Mouse (Mus musculus): ENCODE data around the gene Aldh1l1. TPM values are rescaled to one million over a fixed set of nuclear protein-coding genes. Genes with fewer than 3 reads are reported as not detected.

The Aldh1l1 gene
- total and polyA plus RNA-seq, 2 experiments from 2014 or later, result 83.8 to 125 TPM

DNA sequence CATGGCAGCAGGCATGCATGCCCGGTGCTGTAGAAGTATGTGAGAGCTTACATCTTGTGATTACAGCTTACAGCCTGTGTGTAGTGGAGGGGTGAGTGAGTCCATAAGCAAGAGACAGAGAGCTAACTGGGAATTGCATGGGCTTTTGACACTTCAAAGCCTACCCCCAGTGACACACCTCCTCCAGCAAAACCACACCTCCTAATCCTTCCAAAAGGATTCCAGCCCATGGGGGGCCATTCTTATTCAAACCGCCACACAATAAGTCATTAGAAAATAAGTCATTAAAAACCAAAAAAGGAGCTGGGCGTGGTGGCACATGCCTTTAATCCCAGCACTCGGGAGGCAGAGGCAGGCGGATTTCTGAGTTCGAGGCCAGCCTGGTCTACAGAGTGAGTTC lies 162.2 kb downstream of the Aldh1l1 start:
- no peaks in the 10 kb centered on the region for H3K36me3 ChIP-seq (ENCODE audit: insufficient read depth, low read length)
- no peak for DNase-seq (ENCODE audit: low spot score)
- no peaks in the 10 kb centered on the region for H3K27me3 ChIP-seq (ENCODE audit: insufficient read depth, low read length)
- H3K27ac ChIP-seq (ENCODE audit: low read depth, low read length), result no peak overlapping the region
- ATAC-seq (ENCODE audit: low FRiP score), result no peak
- no peak overlapping the region for H3K4me2 ChIP-seq (ENCODE audit: low read depth, low read length, poor library complexity, severe bottlenecking)
- no peaks in the 10 kb centered on the region for H3K9me3 ChIP-seq (ENCODE audit: low read length)
- 90% methylated on average over 6 of the region's 6 CpGs for WGBS
- TF ChIP-seq CTCF (IDR thresholded peaks at IDR 0.05), result no peak
- no peak overlapping the region for H3K4me3 ChIP-seq (ENCODE audit: low read depth, low read length)
- H3K9ac ChIP-seq (replicated peaks; ENCODE audit: low read length, poor library complexity, severe bottlenecking), result no peak overlapping the region
- H3K4me1 ChIP-seq (ENCODE audit: insufficient read depth, low read length), result no peaks in the 10 kb centered on the region

- Histone ChIP-seq H3K4me3 (ENCODE audit: low read depth, low read length) (no peak overlapping the region), H3K4me1 (ENCODE audit: insufficient read depth, low read length) (no peaks in the 10 kb centered on the region), H3K9me3 (ENCODE audit: low read length) (no peaks in the 10 kb centered on the region), H3K4me2 (ENCODE audit: low read depth, low read length, poor library complexity, severe bottlenecking) (no peak overlapping the region), H3K36me3 (ENCODE audit: insufficient read depth, low read length) (no peaks in the 10 kb centered on the region), H3K9ac (replicated peaks; ENCODE audit: low read length, poor library complexity, severe bottlenecking) (no peak overlapping the region), H3K27me3 (ENCODE audit: insufficient read depth, low read length) (no peaks in the 10 kb centered on the region), H3K27ac (ENCODE audit: low read depth, low read length) (no peak overlapping the region)
- no peak for DNase-seq (ENCODE audit: low spot score)
- no peak for ATAC-seq (ENCODE audit: low FRiP score)
- WGBS, result 81% methylated on average over 3 of the region's 4 CpGs
- TF ChIP-seq CTCF (IDR thresholded peaks at IDR 0.05), result no peak
Observed at GRCm38 (mm10) chr6:90649279-90649678, 163.1 kb downstream of the Aldh1l1 start.

Other genes starting within 250 kb of the Aldh1l1 start
- gene Vmn1r54, start 240.1 kb upstream of the Aldh1l1 start, total RNA-seq (2014; rRNA removed), result not detected in 2 replicates
- not detected in 2 replicates for gene Vmn1r54, start 240.1 kb upstream of the Aldh1l1 start, polyA plus RNA-seq (2015; fragmentation: Nextera tagmentation; extraction: Ambion mirVana)
- gene BC048671, start 185.2 kb upstream of the Aldh1l1 start, total RNA-seq (2014; rRNA removed), result not detected in 2 replicates
- gene BC048671, start 185.2 kb upstream of the Aldh1l1 start, polyA plus RNA-seq (2015; fragmentation: Nextera tagmentation; extraction: Ambion mirVana), result not detected in 2 replicates
- gene Chst13, start 161.2 kb upstream of the Aldh1l1 start, total RNA-seq (2014; rRNA removed), result not detected in 2 replicates
- 0.44 TPM in 1 of 2 replicates, not detected in the other for gene Chst13, start 161.2 kb upstream of the Aldh1l1 start, polyA plus RNA-seq (2015; fragmentation: Nextera tagmentation; extraction: Ambion mirVana)
- gene Uroc1, start 153.1 kb upstream of the Aldh1l1 start, total RNA-seq (2014; rRNA removed), result not detected in 2 replicates
- gene Uroc1, start 153.1 kb upstream of the Aldh1l1 start, polyA plus RNA-seq (2015; fragmentation: Nextera tagmentation; extraction: Ambion mirVana), result not detected in 2 replicates
- gene Zxdc, start 116.9 kb upstream of the Aldh1l1 start, total RNA-seq (2014; rRNA removed), result 38.7 and 46.3 TPM in 2 replicates
- gene Zxdc, start 116.9 kb upstream of the Aldh1l1 start, polyA plus RNA-seq (2015; fragmentation: Nextera tagmentation; extraction: Ambion mirVana), result 6.5 and 6.9 TPM in 2 replicates
- 3.5 and 22.7 TPM in 2 replicates for gene Cfap100, start 57.6 kb upstream of the Aldh1l1 start, total RNA-seq (2014; rRNA removed)
- 7.9 TPM in 2 replicates for gene Cfap100, start 57.6 kb upstream of the Aldh1l1 start, polyA plus RNA-seq (2015; fragmentation: Nextera tagmentation; extraction: Ambion mirVana)
- 34.2 and 35.1 TPM in 2 replicates for gene Klf15, start 23.9 kb upstream of the Aldh1l1 start, total RNA-seq (2014; rRNA removed)
- 20.6 and 22.3 TPM in 2 replicates for gene Klf15, start 23.9 kb upstream of the Aldh1l1 start, polyA plus RNA-seq (2015; fragmentation: Nextera tagmentation; extraction: Ambion mirVana)
- 14.8 and 15.2 TPM in 2 replicates for gene Slc41a3, start 118.3 kb downstream of the Aldh1l1 start, total RNA-seq (2014; rRNA removed)
- 14.4 and 14.9 TPM in 2 replicates for gene Slc41a3, start 118.3 kb downstream of the Aldh1l1 start, polyA plus RNA-seq (2015; fragmentation: Nextera tagmentation; extraction: Ambion mirVana)

All from midbrain, postnatal 0 days (tissue).